Mouse (Mus musculus): ENCODE results near the gene Itpkb.

GRCm38 (mm10) chr1:180431833-180432232, 101.5 kb downstream of the Itpkb start:
- TF ChIP-seq POLR2A (IDR thresholded peaks at IDR 0.05; ENCODE audit: borderline replicate concordance, control insufficient read depth, low read depth, low read length) (no peak), CTCF (IDR thresholded peaks at IDR 0.05; ENCODE audit: control insufficient read depth, insufficient read depth, low read length) (peak; percentile 59)
